Mouse (Mus musculus) right cerebral cortex, postnatal 14 days (tissue): ENCODE measurements around the gene Tmem223.

Experiments used
- DNase-seq: peaks from one replicate; pipeline ENCODE4 v3.0.0; 2022

The Tmem223 gene

GRCm38 (mm10) chr19:8803879-8804660 is 33.3 kb downstream of the Tmem223 start:
- DNase-seq: no peak

- no peak for DNase-seq
Measured at GRCm38 (mm10) chr19:8806810-8807209, 36.0 kb downstream of the Tmem223 start.

DNA sequence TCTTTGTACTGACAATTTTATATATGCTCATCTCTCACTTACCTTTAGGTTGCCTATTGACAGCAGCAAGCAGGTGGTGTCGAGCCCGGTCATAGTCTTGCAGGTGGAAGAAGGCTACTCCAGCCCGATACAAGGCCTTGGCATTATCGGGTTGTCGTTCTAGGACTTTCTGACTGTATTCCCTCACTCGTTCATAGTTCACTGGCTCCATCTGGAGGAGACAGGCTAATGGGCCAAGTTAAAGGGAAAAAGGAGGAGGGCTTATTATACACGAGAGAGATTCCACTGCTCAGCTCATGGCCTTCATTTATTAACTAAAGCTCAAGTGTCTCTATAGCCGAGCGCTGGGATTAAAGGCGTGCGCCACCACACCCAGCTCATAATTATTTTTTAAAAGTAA is 45.0 kb downstream of the Tmem223 start:
- DNase-seq: no peak

GRCm38 (mm10) chr19:8817001-8817400 is 46.2 kb downstream of the Tmem223 start:
- no peak for DNase-seq

DNA sequence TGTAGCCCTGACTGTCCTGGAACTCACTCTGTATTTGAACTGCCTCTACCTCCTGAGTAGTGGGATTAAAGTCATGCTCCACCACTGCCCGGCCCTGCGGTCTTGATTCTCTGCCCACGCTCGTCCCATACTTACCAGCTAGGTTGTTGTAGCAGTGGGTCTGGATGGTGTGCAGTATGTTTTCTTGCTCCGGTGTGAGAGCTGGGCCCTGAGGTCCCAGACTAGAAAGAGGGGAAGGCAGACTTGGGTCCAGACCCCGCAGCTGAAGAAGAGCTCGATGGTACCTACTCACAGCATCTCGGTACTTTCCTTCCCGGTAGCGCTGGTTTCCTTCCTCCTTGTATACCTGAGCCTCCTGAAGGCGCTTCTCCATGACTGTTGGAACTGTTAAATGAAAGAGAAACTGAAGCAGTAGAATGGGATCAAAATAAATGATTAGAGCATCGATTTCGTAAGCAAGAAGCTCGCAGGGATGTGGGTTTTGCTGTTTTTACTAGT is 47.6 kb downstream of the Tmem223 start:
- no peak for DNase-seq

DNA sequence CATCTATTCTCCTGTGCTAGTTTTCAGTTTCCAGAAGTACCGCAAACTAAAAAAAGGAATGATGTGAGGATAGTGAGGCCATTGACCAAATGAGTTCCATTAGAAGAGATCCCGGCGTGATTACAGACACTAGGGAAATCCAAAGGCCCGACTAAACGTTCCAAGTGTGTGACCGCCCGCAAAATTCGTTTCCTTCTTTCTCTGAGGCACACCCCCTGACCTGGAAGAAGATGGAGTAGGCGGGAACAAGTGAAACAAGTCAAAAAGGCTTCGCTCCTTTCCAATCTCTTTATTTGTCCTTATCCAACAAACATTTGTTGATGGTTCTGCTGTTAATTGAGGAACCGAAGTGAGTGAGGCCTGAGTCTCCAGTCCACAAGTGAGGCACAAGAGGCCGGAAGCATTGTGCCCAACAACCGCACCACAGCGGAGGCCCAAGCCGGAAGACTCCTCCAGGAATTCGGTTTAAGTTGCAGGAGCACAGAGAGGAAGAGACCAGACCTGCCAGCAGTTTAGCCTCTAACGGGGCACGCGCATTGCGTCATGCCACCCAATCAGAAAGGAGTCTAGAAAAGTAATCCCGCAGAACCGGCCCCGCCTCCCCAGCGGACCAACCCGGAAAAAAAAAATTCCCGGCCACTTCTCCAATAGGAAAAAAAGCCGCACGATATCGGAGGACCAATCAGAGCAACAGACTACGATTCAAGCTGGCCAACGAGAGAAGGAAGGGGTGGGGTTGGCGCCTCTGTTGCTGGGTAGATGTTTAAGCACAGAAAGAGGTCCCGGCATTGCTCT is 48.2 kb downstream of the Tmem223 start, which contains the start of gene Ttc9c:
Gene Ttc9c (minus strand): TSS at position 533 of the 795 bp plus-strand sequence.
- DNase-seq: peak; percentile 92

DNA sequence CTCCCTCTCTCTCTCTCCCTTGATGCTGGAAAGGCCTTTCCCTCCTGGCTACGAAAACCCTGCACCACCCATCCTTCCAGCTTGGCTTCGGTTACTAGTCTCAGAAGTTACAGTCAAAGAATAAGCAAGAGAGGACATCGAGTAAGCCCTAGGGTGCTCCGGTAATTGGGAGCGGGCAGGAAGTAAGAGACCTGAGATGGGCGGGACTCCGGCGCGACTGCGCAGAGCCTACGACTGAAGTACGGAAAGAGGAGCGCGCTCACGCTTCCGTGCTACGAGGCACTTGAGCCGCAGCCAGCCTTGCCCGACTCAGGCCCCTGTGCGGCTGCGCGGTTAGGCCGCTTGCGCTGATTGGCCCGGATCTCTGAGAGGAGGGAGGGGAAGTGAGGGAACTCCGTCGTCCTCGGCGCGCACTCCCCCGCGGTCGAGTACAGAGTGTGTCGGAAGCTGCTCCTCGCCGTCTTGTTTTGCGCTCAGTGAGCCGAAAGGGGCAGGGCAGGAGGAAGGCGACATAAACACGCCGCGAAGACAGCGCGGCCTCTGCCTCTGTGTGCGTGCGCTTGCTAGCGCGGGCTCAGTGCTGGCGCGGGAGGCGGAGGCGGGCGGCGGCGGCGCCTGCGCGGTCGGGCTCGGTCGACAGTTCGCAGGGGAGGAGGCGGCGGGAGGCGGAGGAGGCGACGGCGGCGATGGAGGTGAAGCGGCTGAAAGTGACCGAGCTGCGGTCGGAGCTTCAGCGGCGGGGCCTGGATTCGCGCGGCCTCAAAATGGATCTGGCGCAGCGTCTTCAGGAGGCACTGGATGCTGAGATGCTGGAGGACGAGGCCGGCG is 49.0 kb downstream of the Tmem223 start, which contains the start of gene Hnrnpul2:
Gene Hnrnpul2 (plus strand): TSS at position 415 of the 828 bp plus-strand sequence.
- peak; percentile 98 for DNase-seq

DNA sequence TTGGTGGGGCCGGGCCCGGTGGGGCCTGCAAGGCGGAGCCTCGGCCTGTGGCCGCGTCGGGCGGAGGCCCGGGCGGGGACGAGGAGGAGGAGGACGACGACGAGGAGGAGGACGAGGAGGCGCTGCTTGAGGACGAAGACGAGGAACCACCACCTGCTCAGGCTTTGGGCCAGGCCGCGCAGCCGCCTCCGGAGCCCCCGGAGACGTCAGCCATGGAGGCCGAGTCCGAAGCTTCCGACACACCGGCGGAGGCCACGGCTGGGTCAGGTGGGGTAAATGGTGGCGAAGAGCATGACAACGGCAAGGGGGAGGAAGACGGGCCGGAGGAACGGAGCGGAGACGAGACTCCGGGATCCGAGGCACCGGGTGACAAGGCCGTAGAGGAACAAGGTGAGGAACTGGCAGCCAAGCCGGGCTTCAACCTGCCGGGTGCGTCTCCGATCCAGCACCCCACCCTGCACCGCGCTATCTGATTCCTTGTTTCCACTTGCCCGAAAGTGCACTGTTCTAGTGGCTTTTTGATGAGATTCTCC is 49.7 kb downstream of the Tmem223 start:
- peak; percentile 50 for DNase-seq

GRCm38 (mm10) chr19:8821146-8821545 is 50.4 kb downstream of the Tmem223 start:
- DNase-seq: no peak
